Mouse (Mus musculus) MEL (cell line): ENCODE measurements around the gene Farp2. TPM values are rescaled to one million over a fixed set of nuclear protein-coding genes. Genes with fewer than 3 reads are reported as not detected.
A peak's percentile ranks its signal among the peaks of the same experiment; 100 is the strongest.

ENCODE experiments used
- DNase-seq: peaks from one replicate; pipeline ENCODE4 v3.0.0; 2011; ENCODE audit warnings: low read depth, low spot score
- H3K27ac ChIP-seq: 2 replicates; pipeline ENCODE4 v1.5.1; 2012; ENCODE audit warnings: low read depth, mild to moderate bottlenecking, control low read depth, low read length, moderate library complexity; ENCODE audit not compliant: control insufficient read depth
- H3K27me3 ChIP-seq, 2 experiments: fragments of 150-350 bp in 1 of 2; sonication (generic) in 1 of 2; 2 replicates each; pipeline ENCODE4 v1.6.1; 2012; ENCODE audit warnings: low read length in 2 of 2, mild to moderate bottlenecking in 2 of 2, improper control_type of control experiment in 1 of 2, moderate library complexity in 1 of 2; ENCODE audit not compliant: insufficient read depth in 2 of 2, control insufficient read depth in 1 of 2
- H3K36me3 ChIP-seq, 2 experiments: 2 replicates each; pipeline ENCODE4 v1.6.1; 2012 to 2014; ENCODE audit warnings: low read length in 2 of 2, improper control_type of control experiment in 1 of 2, inconsistent platforms in 1 of 2, mild to moderate bottlenecking in 1 of 2; ENCODE audit not compliant: insufficient read depth in 2 of 2, control insufficient read depth in 1 of 2
- H3K4me1 ChIP-seq, 2 experiments: fragments of 150-350 bp in 1 of 2; sonication (generic) in 1 of 2; 2 replicates each; pipeline ENCODE4 v1.6.1; 2012; ENCODE audit warnings: low read length in 2 of 2, improper control_type of control experiment in 1 of 2, mild to moderate bottlenecking in 1 of 2; ENCODE audit not compliant: insufficient read depth in 2 of 2, control insufficient read depth in 1 of 2
- H3K4me3 ChIP-seq, 2 experiments: fragments of 150-350 bp in 1 of 2; sonication (generic) in 1 of 2; 2 replicates each; pipeline ENCODE4 v1.5.1; 2012; ENCODE audit warnings: low read depth in 2 of 2, low read length in 2 of 2, mild to moderate bottlenecking in 2 of 2, moderate library complexity in 2 of 2, control low read depth in 1 of 2, improper control_type of control experiment in 1 of 2; ENCODE audit not compliant: control insufficient read depth in 1 of 2, insufficient read depth in 1 of 2
- H3K79me2 ChIP-seq: 2 replicates; pipeline ENCODE4 v1.6.1; 2012; ENCODE audit warnings: mild to moderate bottlenecking, low read length, moderate library complexity; ENCODE audit not compliant: control insufficient read depth, poor library complexity, insufficient read depth
- H3K9ac ChIP-seq: 2 replicates; pipeline ENCODE4 v1.6.1; 2012; ENCODE audit warnings: low read depth, mild to moderate bottlenecking, control low read depth, low read length, moderate library complexity; ENCODE audit not compliant: control insufficient read depth, poor library complexity, severe bottlenecking
- H3K9me3 ChIP-seq: fragments of 150-350 bp; sonication (generic); replicated peaks from 2 replicates; pipeline ENCODE4 v1.6.1; 2012; ENCODE audit warnings: mild to moderate bottlenecking, low read length, improper control_type of control experiment, moderate library complexity; ENCODE audit not compliant: insufficient read depth
- CHD1 ChIP-seq: IDR thresholded peaks from 2 replicates; pipeline ENCODE4 v1.6.1; 2012; ENCODE audit warnings: low read depth, mild to moderate bottlenecking, inconsistent platforms, low read length, improper control_type of control experiment
- CTCF ChIP-seq, 3 experiments: IDR thresholded peaks in 2 of 3; conservative IDR thresholded peaks in 1 of 3; 2 replicates each; pipeline ENCODE4 v1.5.1; 2011 to 2012; ENCODE audit warnings: low read length in 3 of 3, low read depth in 2 of 3, mild to moderate bottlenecking in 2 of 3, improper control_type of control experiment in 1 of 3, inconsistent platforms in 1 of 3, mixed read lengths in 1 of 3, moderate library complexity in 1 of 3; ENCODE audit not compliant: control insufficient read depth in 1 of 3, insufficient read depth in 1 of 3, poor library complexity in 1 of 3, severe bottlenecking in 1 of 3
- E2F4 ChIP-seq: IDR thresholded peaks from 2 replicates; pipeline ENCODE4 v1.6.1; 2011; ENCODE audit warnings: low read depth, low read length, improper control_type of control experiment, borderline replicate concordance
- ELF1 ChIP-seq: IDR thresholded peaks from 2 replicates; pipeline ENCODE4 v1.6.1; 2014; ENCODE audit warnings: low read depth, mild to moderate bottlenecking, inconsistent platforms, low read length, improper control_type of control experiment, moderate library complexity
- EP300 ChIP-seq, 2 experiments: IDR thresholded peaks; 2 replicates each; pipeline ENCODE4 v1.6.1; 2011; ENCODE audit warnings: improper control_type of control experiment in 2 of 2, low read length in 2 of 2, low read depth in 1 of 2, mild to moderate bottlenecking in 1 of 2
- ETS1 ChIP-seq: IDR thresholded peaks from 2 replicates; pipeline ENCODE4 v1.6.1; 2012; ENCODE audit warnings: low read depth, mild to moderate bottlenecking, inconsistent platforms, low read length, improper control_type of control experiment, moderate library complexity
- GABPA ChIP-seq: IDR thresholded peaks from 2 replicates; pipeline ENCODE4 v1.6.1; 2012; ENCODE audit warnings: low read depth, mild to moderate bottlenecking, inconsistent platforms, low read length, improper control_type of control experiment, moderate library complexity
- GATA1 ChIP-seq: IDR thresholded peaks from 2 replicates; pipeline ENCODE4 v1.6.1; 2011; ENCODE audit warnings: low read depth, low read length, improper control_type of control experiment
- HCFC1 ChIP-seq: IDR thresholded peaks from 2 replicates; pipeline ENCODE4 v1.6.1; 2012; ENCODE audit warnings: low read depth, mild to moderate bottlenecking, inconsistent platforms, low read length, improper control_type of control experiment, moderate library complexity
- JUND ChIP-seq: IDR thresholded peaks from 2 replicates; pipeline ENCODE4 v1.6.1; 2011; ENCODE audit warnings: low read depth, mild to moderate bottlenecking, improper control_type of control experiment, low read length
- KAT2A ChIP-seq: conservative IDR thresholded peaks from 2 replicates; pipeline ENCODE4 v1.6.1; 2012; ENCODE audit warnings: low read depth, low read length, improper control_type of control experiment, inconsistent platforms
- MAFK ChIP-seq: IDR thresholded peaks from 2 replicates; pipeline ENCODE4 v1.6.1; 2011; ENCODE audit warnings: low read depth, mild to moderate bottlenecking, low read length, improper control_type of control experiment, borderline replicate concordance
- MAX ChIP-seq: IDR thresholded peaks from 2 replicates; pipeline ENCODE4 v1.6.1; 2011; ENCODE audit warnings: low read length, improper control_type of control experiment
- MAZ ChIP-seq: IDR thresholded peaks from 2 replicates; pipeline ENCODE4 v1.6.1; 2012; ENCODE audit warnings: low read depth, mild to moderate bottlenecking, inconsistent platforms, low read length, improper control_type of control experiment
- MEF2A ChIP-seq: IDR thresholded peaks from 2 replicates; pipeline ENCODE4 v1.6.1; 2014; ENCODE audit warnings: low read depth, mild to moderate bottlenecking, inconsistent platforms, low read length, improper control_type of control experiment; ENCODE audit not compliant: poor library complexity, insufficient replicate concordance, severe bottlenecking; ENCODE audit errors: extremely low read depth
- MXI1 ChIP-seq: IDR thresholded peaks from 2 replicates; pipeline ENCODE4 v1.6.1; 2011; ENCODE audit warnings: mild to moderate bottlenecking, low read depth, low read length, improper control_type of control experiment
- MYB ChIP-seq: IDR thresholded peaks from 2 replicates; pipeline ENCODE4 v1.6.1; 2011; ENCODE audit warnings: mild to moderate bottlenecking, low read depth, low read length, improper control_type of control experiment
- MYC ChIP-seq: IDR thresholded peaks from 2 replicates; pipeline ENCODE4 v1.6.1; 2011; ENCODE audit warnings: low read depth, mild to moderate bottlenecking, low read length, improper control_type of control experiment, moderate library complexity
- NELFE ChIP-seq: IDR thresholded peaks from 2 replicates; pipeline ENCODE4 v1.6.1; 2011; ENCODE audit warnings: low read depth, low read length, improper control_type of control experiment
- NRF1 ChIP-seq: IDR thresholded peaks from 2 replicates; pipeline ENCODE4 v1.6.1; 2014; ENCODE audit warnings: low read depth, mild to moderate bottlenecking, inconsistent platforms, low read length, improper control_type of control experiment, moderate library complexity; ENCODE audit not compliant: poor library complexity, insufficient read depth, severe bottlenecking
- POLR2A ChIP-seq, 2 experiments: IDR thresholded peaks; 2 replicates each; pipeline ENCODE4 v1.6.1; 2011 to 2012; ENCODE audit warnings: low read length in 2 of 2, mild to moderate bottlenecking in 2 of 2, control low read depth in 1 of 2, improper control_type of control experiment in 1 of 2, low read depth in 1 of 2, moderate library complexity in 1 of 2; ENCODE audit not compliant: control insufficient read depth in 1 of 2, insufficient read depth in 1 of 2, poor library complexity in 1 of 2
- POLR2AphosphoS2 ChIP-seq: IDR thresholded peaks from 2 replicates; pipeline ENCODE4 v1.6.1; 2011; ENCODE audit warnings: low read length, improper control_type of control experiment
- POLR2AphosphoS5 ChIP-seq: IDR thresholded peaks from 2 replicates; pipeline ENCODE4 v1.6.1; 2012; ENCODE audit warnings: low read depth, borderline replicate concordance, mild to moderate bottlenecking, inconsistent platforms, low read length, moderate library complexity, mixed read lengths
- RAD21 ChIP-seq: IDR thresholded peaks from 2 replicates; pipeline ENCODE4 v1.6.1; 2011; ENCODE audit warnings: mild to moderate bottlenecking, low read depth, low read length, improper control_type of control experiment
- SIN3A ChIP-seq: IDR thresholded peaks from 2 replicates; pipeline ENCODE4 v1.6.1; 2012; ENCODE audit warnings: low read length, improper control_type of control experiment, inconsistent platforms
- SMC3 ChIP-seq: IDR thresholded peaks from 2 replicates; pipeline ENCODE4 v1.6.1; 2011; ENCODE audit warnings: low read depth, low read length, improper control_type of control experiment
- TAL1 ChIP-seq: IDR thresholded peaks from 2 replicates; pipeline ENCODE4 v1.6.1; 2012; ENCODE audit warnings: mild to moderate bottlenecking, inconsistent platforms, low read length, moderate library complexity, mixed read lengths
- TBP ChIP-seq: IDR thresholded peaks from 2 replicates; pipeline ENCODE4 v1.8.0; 2011; ENCODE audit warnings: low read depth, low read length, improper control_type of control experiment
- TCF12 ChIP-seq: IDR thresholded peaks from 2 replicates; pipeline ENCODE4 v1.6.1; 2014; ENCODE audit warnings: low read depth, mild to moderate bottlenecking, inconsistent platforms, low read length, improper control_type of control experiment, moderate library complexity
- UBTF ChIP-seq: IDR thresholded peaks from 2 replicates; pipeline ENCODE4 v1.6.1; 2012; ENCODE audit warnings: low read depth, mild to moderate bottlenecking, inconsistent platforms, low read length, improper control_type of control experiment, moderate library complexity, borderline replicate concordance; ENCODE audit not compliant: insufficient read depth
- USF1 ChIP-seq: IDR thresholded peaks from 2 replicates; pipeline ENCODE4 v1.6.1; 2014; ENCODE audit warnings: low read depth, mild to moderate bottlenecking, inconsistent platforms, low read length, improper control_type of control experiment, moderate library complexity
- USF2 ChIP-seq, 2 experiments: IDR thresholded peaks; 2 replicates each; pipeline ENCODE4 v1.6.1; 2011 to 2012; ENCODE audit warnings: improper control_type of control experiment in 2 of 2, low read length in 2 of 2, borderline replicate concordance in 1 of 2, inconsistent platforms in 1 of 2, low read depth in 1 of 2, mild to moderate bottlenecking in 1 of 2; ENCODE audit not compliant: insufficient read depth in 1 of 2
- ZC3H11A ChIP-seq: IDR thresholded peaks from 2 replicates; pipeline ENCODE4 v1.6.1; 2012; ENCODE audit warnings: low read depth, mild to moderate bottlenecking, inconsistent platforms, low read length, improper control_type of control experiment
- ZKSCAN1 ChIP-seq: IDR thresholded peaks from 2 replicates; pipeline ENCODE4 v1.6.1; 2012; ENCODE audit warnings: low read depth, mild to moderate bottlenecking, inconsistent platforms, low read length, improper control_type of control experiment, moderate library complexity
- ZMIZ1 ChIP-seq: IDR thresholded peaks from 2 replicates; pipeline ENCODE4 v1.6.1; 2012; ENCODE audit warnings: low read depth, mild to moderate bottlenecking, inconsistent platforms, low read length, improper control_type of control experiment, moderate library complexity
- ZNF384 ChIP-seq: IDR thresholded peaks from 2 replicates; pipeline ENCODE4 v1.6.1; 2012; ENCODE audit warnings: low read depth, mild to moderate bottlenecking, inconsistent platforms, low read length, improper control_type of control experiment
- polyA plus RNA-seq, 2 experiments: library from polyadenylated mRNA; stranded (reverse) in 1 of 2; unstranded in 1 of 2; fragments of >175 nt in 1 of 2; fragments of >200 nt in 1 of 2; gene quantifications; 2 replicates each; pipeline versions ENCODE4 v1.2.1 to v1.2.4; 2012; ENCODE audit warnings: low replicate concordance in 2 of 2, low read depth in 1 of 2; ENCODE audit not compliant: insufficient read length in 2 of 2, insufficient read depth in 1 of 2, missing spikeins in 1 of 2
- total RNA-seq: library from RNA; depleted of rRNA; stranded (reverse); fragments of 300-350 nt; gene quantifications from 2 replicates; pipeline ENCODE4 v1.2.3, GENCODE M21; 2012

Gene Farp2
- total and polyA plus RNA-seq, 3 experiments = 9.7 to 12.0 TPM; not detected in 1

- Histone ChIP-seq H3K27me3 (no peaks in the 10 kb centered on the region), H3K79me2 (peaks cover 29% of the 10 kb centered on the region), H3K36me3 (peaks cover 3 to 41% of the 10 kb centered on the region in 2 experiments; a peak in 3 of 4 replicates), H3K27ac (peak overlapping the region; percentile 92), H3K9me3 (no peaks in the 10 kb centered on the region), H3K4me3 (peak overlapping the region; percentile 74 to 96), H3K4me1 (peaks cover 39 to 40% of the 10 kb centered on the region in 2 experiments), H3K9ac (peak overlapping the region; percentile 89)
- DNase-seq = peak; percentile 100
- TF ChIP-seq MEF2A (no peak), TAL1 (peak; percentile 42), ZKSCAN1 (0 out of 2 replicates have a peak, but pooled peaks have one; percentile 55), USF1 (0 out of 2 replicates have a peak, but pooled peaks have one; percentile 16), SMC3 (no peak), JUND (0 out of 2 replicates have a peak, but pooled peaks have one; percentile 27), ZMIZ1 (peak; percentile 71), POLR2AphosphoS5 (no peak), MAFK (no peak), MYC (peak; percentile 42), ELF1 (peak; percentile 52), KAT2A (peak; percentile 97), HCFC1 (peak; percentile 96), MXI1 (peak; percentile 82), USF2 (IDR thresholded peaks at IDR 0.05; ENCODE audit: borderline replicate concordance in 1 of 2, insufficient read depth in 1 of 2, low read depth in 1 of 2, low read length in 2 of 2) (no peak), ZC3H11A (0 out of 2 replicates have a peak, but pooled peaks have one; percentile 6), MAZ (no peak), POLR2A (IDR thresholded peaks at IDR 0.05; ENCODE audit: control insufficient read depth in 1 of 2, insufficient read depth in 1 of 2, low read depth in 1 of 2, low read length in 2 of 2, poor library complexity in 1 of 2) (peak; percentile 37 to 92; a peak in 3 of 4 replicates), ETS1 (no peak; the same call in 1 of the 2 replicates), TBP (peak; percentile 88), RAD21 (no peak), MAX (no peak; the same call in 1 of the 2 replicates), POLR2AphosphoS2 (peak; percentile 86), GABPA (no peak), SIN3A (peak; percentile 80), E2F4 (peak; percentile 39; the same call in 1 of the 2 replicates), GATA1 (peak; percentile 65), UBTF (0 out of 2 replicates have a peak, but pooled peaks have one; percentile 81), TCF12 (peak; percentile 52; the same call in 1 of the 2 replicates), NELFE (peak; percentile 89), NRF1 (peak; percentile 83), EP300 (IDR thresholded peaks at IDR 0.05; ENCODE audit: low read depth in 1 of 2, low read length in 2 of 2) (no peak; a peak in 2 of 4 replicates), CTCF (IDR thresholded peaks at IDR 0.05 in 2 of 3, conservative IDR thresholded peaks at IDR 0.05 in 1 of 3; ENCODE audit: control insufficient read depth in 1 of 3, insufficient read depth in 1 of 3, low read depth in 2 of 3, low read length in 3 of 3, poor library complexity in 1 of 3, severe bottlenecking in 1 of 3) (no peak), ZNF384 (peak; percentile 93), MYB (peak; percentile 41), CHD1 (no peak)
Observed at GRCm38 (mm10) chr1:93635580-93636192, 123.8 kb downstream of the Farp2 start.
